Mouse (Mus musculus) ES-Bruce4 (cell line): Measurements from ENCODE around the gene Mocs3.

Experiments used
- CTCF ChIP-seq: IDR thresholded peaks from one replicate; pipeline ENCODE4 v1.8.1; 2011; ENCODE audit warnings: low read depth, low read length
- EP300 ChIP-seq: IDR thresholded peaks from 2 replicates; pipeline ENCODE4 v1.6.1; 2011; ENCODE audit warnings: low read depth, low read length; ENCODE audit not compliant: insufficient read depth
- POLR2A ChIP-seq: IDR thresholded peaks from one replicate; pipeline ENCODE4 v1.8.1; 2011; ENCODE audit warnings: low read length; ENCODE audit not compliant: insufficient read depth

DNA sequence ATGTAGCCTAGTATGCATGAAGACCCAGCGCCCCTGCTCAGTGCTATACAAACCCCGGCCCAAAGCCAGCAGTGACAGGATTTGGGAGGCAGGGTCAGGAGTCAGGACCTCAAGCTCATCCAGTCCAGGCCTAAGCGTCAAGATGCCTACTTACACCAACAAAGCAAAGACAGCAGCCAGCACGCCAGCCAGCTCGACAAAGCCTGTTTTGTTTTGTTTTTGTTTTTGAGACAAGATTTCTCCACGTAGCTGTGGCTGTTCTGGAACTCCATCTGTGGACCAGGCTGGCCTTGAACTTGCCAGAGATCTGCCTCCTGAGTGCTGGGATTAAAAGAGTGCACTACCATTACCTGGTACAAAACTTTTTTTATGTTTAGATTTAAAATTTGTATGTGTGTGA is 7.1 kb upstream of the Mocs3 start:
- TF ChIP-seq CTCF (no peak), POLR2A (no peak), EP300 (no peak)
